Mouse (Mus musculus): Measurements from ENCODE around the gene Stx6.

- TF ChIP-seq CTCF (IDR thresholded peaks at IDR 0.05; ENCODE audit: insufficient read depth, low read length) (no peak), POLR2A (IDR thresholded peaks at IDR 0.05; ENCODE audit: borderline replicate concordance, extremely low read depth, low read depth, low read length) (no peak)
Observed at GRCm38 (mm10) chr1:155113946-155114345, 44.6 kb upstream of the Stx6 start.
